Mouse (Mus musculus) MN1 (cell line): ENCODE measurements at regions not wholly inside any gene's neighbourhood (a gene's known extent, or its start where the extent isn't known, plus 50 kb on each side); places are given as distances from the start of the nearest gene placed in this dataset.

ENCODE experiments used
- DNase-seq: peaks from one replicate; pipeline ENCODE4 v3.0.0-alpha.2; 2016; ENCODE audit warnings: low spot score

DNA sequence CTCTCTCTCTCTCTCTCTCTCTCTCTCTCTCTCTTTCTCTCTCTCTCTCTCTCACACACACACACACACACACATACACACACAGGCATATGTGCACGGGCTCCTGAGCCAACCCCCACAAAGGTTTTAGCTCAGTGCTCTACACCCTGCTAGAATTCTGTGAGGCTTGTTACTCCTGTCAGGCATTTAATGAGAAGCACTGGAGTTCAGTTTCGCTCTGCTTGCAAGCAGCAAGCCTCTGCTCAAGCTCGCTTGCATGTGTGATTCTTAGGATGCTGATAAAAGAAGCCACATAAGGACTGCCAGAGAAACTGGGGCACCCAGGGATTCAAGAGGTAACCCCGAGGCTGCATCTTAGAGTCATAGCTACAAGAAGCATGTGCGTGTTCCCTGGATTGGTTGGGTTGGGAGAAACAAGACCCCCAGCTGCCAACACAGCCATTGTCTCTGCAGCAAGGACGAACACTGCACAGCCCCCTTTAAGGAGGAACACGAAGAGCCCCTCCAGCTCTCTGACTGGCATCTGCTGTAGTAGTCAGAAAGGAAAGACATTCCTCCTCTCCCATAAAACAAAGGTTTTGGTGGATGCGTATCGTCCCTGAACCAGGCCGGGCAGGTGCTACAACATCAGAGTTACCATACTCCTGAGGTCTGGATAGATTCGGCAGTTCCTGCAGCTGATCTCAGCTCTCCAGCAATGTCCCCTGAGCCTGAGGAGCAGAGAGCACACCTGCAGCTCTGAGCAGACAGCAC is 62.4 kb upstream of the Cdh4 start:
- no peak for DNase-seq

DNA sequence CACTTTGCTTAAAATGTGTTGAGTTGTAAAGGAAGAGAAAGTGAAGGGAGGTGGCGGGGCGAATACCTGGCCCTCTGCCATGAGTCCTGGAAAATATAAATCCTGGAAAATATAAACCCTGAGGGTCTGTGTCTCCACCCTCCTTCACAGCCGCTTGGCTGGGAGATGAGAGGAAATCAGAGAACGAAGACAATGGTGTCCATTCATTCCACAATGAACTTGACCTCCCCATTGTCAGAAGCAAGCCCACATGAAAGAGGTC is 61.9 kb upstream of the Cdh4 start:
- no peak for DNase-seq

DNA sequence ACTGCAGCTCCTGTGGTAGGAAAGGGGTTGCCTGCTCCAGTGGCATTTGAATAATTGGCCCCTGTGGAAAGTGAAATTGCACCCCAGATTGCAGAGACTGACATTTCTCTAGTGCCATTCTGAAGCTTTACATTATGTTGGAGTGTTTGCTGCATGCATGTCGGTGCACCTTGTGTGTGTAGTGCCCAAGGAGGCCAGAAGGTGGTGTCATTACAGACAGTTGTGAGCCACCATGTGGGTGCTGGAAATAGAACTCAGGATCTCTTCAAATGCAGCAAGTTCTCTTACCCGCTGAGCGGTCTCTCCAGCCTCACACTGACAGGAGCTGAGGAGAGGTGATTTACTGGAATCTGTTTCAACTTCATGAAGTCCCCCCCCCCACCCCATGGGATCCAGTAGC is 60.3 kb upstream of the Cdh4 start:
- no peak for DNase-seq

GRCm38 (mm10) chr2:179382594-179382993 is 59.6 kb upstream of the Cdh4 start:
- no peak for DNase-seq

- no peak for DNase-seq
Measured at GRCm38 (mm10) chr2:179386871-179387270, 55.4 kb upstream of the Cdh4 start.

- no peak for DNase-seq
Measured at GRCm38 (mm10) chr2:179390486-179390885, 51.7 kb upstream of the Cdh4 start.

GRCm38 (mm10) chr2:179390924-179391461 is 51.2 kb upstream of the Cdh4 start:
- no peak for DNase-seq
